Mouse (Mus musculus) retina, embryonic 14.5 days (tissue): ENCODE measurements around the gene Eps8l2.
"Not testable (repeated sequence)": the region's sequence is repeated elsewhere in the genome, so short reads cannot be mapped to it uniquely, and the experiment has no call there.

Source experiments
- DNase-seq: peaks from one replicate; pipeline ENCODE4 v3.0.0-alpha.2; 2015; ENCODE audit warnings: low spot score

Eps8l2 gene

GRCm38 (mm10) chr7:141367358-141367757 is 28.7 kb downstream of the Eps8l2 start:
- DNase-seq: no peak

- DNase-seq: no peak
Observed at GRCm38 (mm10) chr7:141369918-141370317, 31.2 kb downstream of the Eps8l2 start.

GRCm38 (mm10) chr7:141371942-141372595 is 33.4 kb downstream of the Eps8l2 start:
- DNase-seq: no peak

GRCm38 (mm10) chr7:141373611-141374010 is 34.9 kb downstream of the Eps8l2 start:
- DNase-seq: no peak

GRCm38 (mm10) chr7:141374399-141374798 is 35.7 kb downstream of the Eps8l2 start:
- no peak for DNase-seq

GRCm38 (mm10) chr7:141379584-141379983 is 40.9 kb downstream of the Eps8l2 start:
- no peak for DNase-seq

GRCm38 (mm10) chr7:141381068-141381835 is 42.6 kb downstream of the Eps8l2 start:
- DNase-seq: no peak

- no peak for DNase-seq
Observed at GRCm38 (mm10) chr7:141387807-141388486, 49.3 kb downstream of the Eps8l2 start.

- DNase-seq: no peak
Observed at GRCm38 (mm10) chr7:141388487-141389109, 49.9 kb downstream of the Eps8l2 start.

GRCm38 (mm10) chr7:141390326-141391259 is 51.9 kb downstream of the Eps8l2 start:
- no peak for DNase-seq

GRCm38 (mm10) chr7:141391625-141392551 is 53.2 kb downstream of the Eps8l2 start, which contains the start of gene Taldo1:
Taldo1 (plus strand) TSS chr7:141392199.
- DNase-seq: peak; percentile 98

- DNase-seq: peak; percentile 10
Observed at GRCm38 (mm10) chr7:141392552-141393222, 54.0 kb downstream of the Eps8l2 start.

- no peak for DNase-seq
Observed at GRCm38 (mm10) chr7:141394158-141394557, 55.5 kb downstream of the Eps8l2 start.

- DNase-seq: peak; percentile 79
Observed at GRCm38 (mm10) chr7:141394771-141395170, 56.1 kb downstream of the Eps8l2 start.

GRCm38 (mm10) chr7:141395348-141395747 is 56.7 kb downstream of the Eps8l2 start:
- DNase-seq: no peak

GRCm38 (mm10) chr7:141403305-141403704 is 64.6 kb downstream of the Eps8l2 start:
- peak; percentile 78 for DNase-seq

GRCm38 (mm10) chr7:141405466-141405865 is 66.8 kb downstream of the Eps8l2 start:
- DNase-seq: no peak

- not testable (repeated sequence) for DNase-seq
Observed at GRCm38 (mm10) chr7:141407670-141408069, 69.0 kb downstream of the Eps8l2 start.

GRCm38 (mm10) chr7:141408833-141409232 is 70.2 kb downstream of the Eps8l2 start:
- DNase-seq: peak; percentile 95
